Mouse (Mus musculus) forebrain, embryonic 12.5 days (tissue): ENCODE data around the gene Prtn3. TPM values are rescaled to one million over a fixed set of nuclear protein-coding genes. Genes with fewer than 3 reads are reported as not detected.
A peak's percentile ranks its signal among the peaks of the same experiment; 100 is the strongest.

Source experiments
- ATAC-seq: fragments of 200-750 bp; cut with Nextera tagmentation; 2 replicates; pipeline ENCODE4 v1.8.0; 2017; ENCODE audit warnings: moderate TSS enrichment; ENCODE audit not compliant: low FRiP score
- H3K27ac ChIP-seq: fragments of 300-500 bp; sonication (generic); 2 replicates; pipeline ENCODE4 v1.5.1; 2016; ENCODE audit warnings: mild to moderate bottlenecking
- H3K27me3 ChIP-seq: fragments of 300-500 bp; sonication (generic); 2 replicates; pipeline ENCODE4 v1.6.1; 2016; ENCODE audit warnings: mild to moderate bottlenecking
- H3K36me3 ChIP-seq: fragments of 300-500 bp; sonication (generic); replicated peaks from 2 replicates; pipeline ENCODE4 v1.6.1; 2016; ENCODE audit warnings: mild to moderate bottlenecking
- H3K4me1 ChIP-seq: fragments of 300-500 bp; sonication (generic); 2 replicates; pipeline ENCODE4 v1.6.1; 2016
- H3K4me2 ChIP-seq: fragments of 300-500 bp; sonication (generic); 2 replicates; pipeline ENCODE4 v1.6.1; 2016; ENCODE audit warnings: mild to moderate bottlenecking, moderate library complexity
- H3K4me3 ChIP-seq: fragments of 300-500 bp; sonication (generic); replicated peaks from 2 replicates; pipeline ENCODE4 v1.5.1; 2016; ENCODE audit warnings: mild to moderate bottlenecking
- H3K9ac ChIP-seq: fragments of 300-500 bp; sonication (generic); 2 replicates; pipeline ENCODE4 v1.6.1; 2016; ENCODE audit warnings: mild to moderate bottlenecking
- H3K9me3 ChIP-seq: fragments of 300-500 bp; sonication (generic); 2 replicates; pipeline ENCODE4 v1.6.1; 2016
- WGBS: fragments of 180-500 bp; shearing (Covaris S2); methylation state at CpG from one replicate; pipeline ENCODE4 v1.1.7; 2016; 5-methylcytosine and 5-hydroxymethylcytosine counted together
- polyA plus RNA-seq: library from polyadenylated mRNA; unstranded; fragments of >200 nt; fragmentation: Nextera tagmentation; extraction: Ambion mirVana; gene quantifications from 2 replicates; pipeline ENCODE4 v1.2.1, GENCODE M21; 2016

Gene Prtn3
- polyA plus RNA-seq, 1 experiment from 2014 or later, result 16.2 TPM

DNA sequence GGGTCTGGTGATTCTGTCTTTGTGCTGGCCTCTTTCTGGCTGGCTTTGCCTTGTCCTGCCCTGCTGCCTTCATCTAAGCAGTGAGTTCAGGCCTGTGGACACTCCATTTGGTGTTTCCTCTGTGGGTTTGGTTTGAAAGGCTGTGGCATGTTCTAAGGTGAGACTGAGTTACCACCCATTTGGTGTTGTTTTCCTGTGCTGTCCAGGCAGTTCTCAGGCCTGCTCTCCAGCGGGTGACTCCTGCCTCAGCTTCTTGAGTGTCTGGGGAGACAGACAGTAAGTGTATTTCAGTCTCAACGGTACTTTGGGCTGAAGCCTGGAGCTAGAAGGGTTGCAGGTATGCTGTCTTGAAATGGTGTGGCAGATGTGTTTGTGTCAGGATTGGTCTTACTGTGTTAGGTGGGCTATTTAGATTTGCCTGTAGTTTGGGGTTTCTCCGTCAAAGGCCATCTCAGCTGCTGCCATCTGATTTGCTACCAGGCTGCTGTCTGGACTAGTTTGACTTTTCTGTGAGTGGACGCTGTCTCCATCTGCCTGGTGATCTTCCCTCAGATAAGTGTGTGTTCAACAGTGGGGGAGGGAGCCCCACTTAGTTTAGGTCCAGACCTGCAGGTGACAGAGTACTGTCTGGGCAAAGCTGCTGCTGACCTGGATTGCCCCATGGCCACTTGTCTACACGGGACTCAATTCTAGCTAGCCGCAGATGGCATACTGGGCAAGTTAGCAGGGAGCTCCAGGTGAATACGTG is 17.4 kb upstream of the Prtn3 start:
- H3K9me3 ChIP-seq, result no peaks in the 10 kb centered on the region
- peak overlapping the region; percentile 99 for H3K4me3 ChIP-seq
- peak overlapping the region; percentile 57 for H3K27ac ChIP-seq
- H3K27me3 ChIP-seq, result no peaks in the 10 kb centered on the region
- peaks cover 56% of the 10 kb centered on the region for H3K4me1 ChIP-seq
- no peak for ATAC-seq
- peak overlapping the region; percentile 99 for H3K9ac ChIP-seq
- peak overlapping the region; percentile 97 for H3K4me2 ChIP-seq
- 61% methylated on average over 7 of the region's 7 CpGs for WGBS
- H3K36me3 ChIP-seq, result peaks cover 57% of the 10 kb centered on the region

DNA sequence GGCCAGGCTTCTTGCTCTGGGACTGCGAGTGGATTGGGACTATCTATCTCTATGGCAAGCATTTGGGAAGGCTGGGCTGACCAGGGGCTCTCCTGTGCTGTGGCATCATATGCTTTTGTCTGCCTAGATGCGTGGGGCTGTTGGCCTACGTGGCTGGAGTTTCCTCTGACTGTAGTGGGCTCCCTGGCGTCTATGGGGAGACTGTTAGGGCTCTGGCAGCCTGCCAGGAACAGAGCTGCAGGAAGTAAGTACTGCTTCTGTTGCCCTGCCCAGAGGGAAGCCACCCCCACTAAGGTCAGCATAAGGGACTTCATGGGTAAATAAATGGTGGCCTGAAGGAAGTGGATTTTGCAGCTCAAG is 16.8 kb upstream of the Prtn3 start:
- H3K27ac ChIP-seq, result peak overlapping the region; percentile 57
- H3K4me3 ChIP-seq, result peak overlapping the region; percentile 99
- peak overlapping the region; percentile 99 for H3K9ac ChIP-seq
- no peaks in the 10 kb centered on the region for H3K27me3 ChIP-seq
- H3K36me3 ChIP-seq, result peaks cover 63% of the 10 kb centered on the region
- no peaks in the 10 kb centered on the region for H3K9me3 ChIP-seq
- H3K4me1 ChIP-seq, result peaks cover 50% of the 10 kb centered on the region
- no peak for ATAC-seq
- 42% methylated on average over 4 of the region's 4 CpGs for WGBS
- H3K4me2 ChIP-seq, result peak overlapping the region; percentile 97

DNA sequence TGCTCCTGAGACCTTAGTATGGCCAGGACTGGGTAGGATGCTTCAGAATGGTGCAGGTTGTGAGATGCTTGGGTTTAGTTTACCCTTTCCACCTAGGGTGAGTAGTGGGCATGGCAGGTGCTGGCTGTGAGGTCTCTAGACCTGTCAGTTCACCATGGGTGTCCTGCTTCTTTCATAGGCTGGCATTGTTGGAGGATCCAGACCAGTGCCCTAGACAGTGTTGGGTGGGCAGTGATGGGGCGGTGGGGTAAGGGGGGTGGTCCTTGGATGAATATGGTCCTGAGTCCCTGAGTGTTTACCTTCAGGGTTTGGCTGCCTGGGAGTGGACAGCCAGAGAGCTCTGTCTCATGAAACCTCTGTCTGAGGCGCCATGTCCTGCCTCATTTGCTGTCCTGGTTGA is 16.4 kb upstream of the Prtn3 start:
- Histone ChIP-seq H3K27me3 (no peaks in the 10 kb centered on the region), H3K9me3 (no peaks in the 10 kb centered on the region), H3K4me2 (peak overlapping the region; percentile 97), H3K4me1 (peaks cover 46% of the 10 kb centered on the region), H3K36me3 (peaks cover 67% of the 10 kb centered on the region), H3K4me3 (peak overlapping the region; percentile 99), H3K9ac (peak overlapping the region; percentile 99; the same call in 1 of the 2 replicates), H3K27ac (peak overlapping the region; percentile 57)
- no peak for ATAC-seq
- WGBS, result 94% methylated on average over 2 of the region's 2 CpGs

DNA sequence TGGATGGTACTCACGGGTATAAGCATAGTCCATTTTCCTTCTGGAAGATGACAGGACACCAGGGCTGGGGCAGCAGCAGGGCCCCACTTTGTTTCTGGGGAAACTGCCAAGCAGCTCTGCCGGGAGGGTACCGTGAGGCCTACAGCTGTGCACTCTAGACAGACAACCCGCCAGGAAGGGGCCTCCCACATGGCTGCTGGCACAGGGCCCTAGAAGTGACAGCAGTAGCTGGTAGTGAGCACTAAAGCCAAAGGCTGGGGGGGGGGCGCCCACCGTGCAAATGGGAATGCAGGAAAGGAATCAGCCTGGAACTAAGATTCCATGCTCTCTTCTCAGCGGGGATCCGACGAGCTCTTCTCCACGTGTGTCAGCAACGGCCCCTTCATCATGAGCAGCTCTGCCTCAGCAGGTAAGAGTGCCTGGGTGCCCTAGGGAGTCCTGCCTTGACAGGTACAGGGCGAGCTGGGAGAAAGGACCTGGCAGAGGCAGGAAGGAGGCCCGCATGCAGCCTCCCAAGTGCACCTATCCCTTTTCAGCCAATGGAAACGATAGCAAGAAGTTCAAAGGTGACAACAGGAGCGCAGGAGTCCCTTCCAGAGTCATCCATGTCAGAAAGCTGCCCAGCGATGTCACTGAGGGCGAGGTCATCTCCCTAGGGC is 15.7 kb upstream of the Prtn3 start:
- peaks cover 40% of the 10 kb centered on the region for H3K4me1 ChIP-seq
- peak overlapping the region; percentile 99 for H3K4me3 ChIP-seq
- peak overlapping the region; percentile 12 for H3K9ac ChIP-seq
- no peaks in the 10 kb centered on the region for H3K9me3 ChIP-seq
- 62% methylated on average over 17 of the region's 17 CpGs for WGBS
- no peaks in the 10 kb centered on the region for H3K27me3 ChIP-seq
- peak overlapping the region; percentile 97 for H3K4me2 ChIP-seq
- no peak for ATAC-seq
- H3K27ac ChIP-seq, result peak overlapping the region; percentile 57
- H3K36me3 ChIP-seq, result peaks cover 74% of the 10 kb centered on the region

DNA sequence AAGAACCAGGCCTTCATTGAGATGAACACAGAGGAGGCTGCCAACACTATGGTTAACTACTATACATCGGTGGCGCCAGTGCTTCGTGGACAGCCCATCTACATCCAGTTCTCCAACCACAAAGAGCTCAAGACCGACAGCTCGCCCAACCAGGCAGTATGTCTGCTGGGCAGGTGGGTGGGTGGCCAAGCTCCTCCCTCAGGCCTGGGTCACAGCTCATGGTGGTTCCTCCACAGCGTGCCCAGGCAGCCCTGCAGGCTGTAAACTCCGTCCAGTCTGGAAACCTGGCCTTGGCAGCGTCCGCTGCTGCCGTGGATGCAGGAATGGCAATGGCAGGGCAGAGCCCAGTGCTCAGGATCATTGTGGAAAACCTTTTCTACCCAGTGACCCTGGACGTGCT is 15.2 kb upstream of the Prtn3 start:
- H3K4me3 ChIP-seq, result no peak overlapping the region; the same call in 1 of the 2 replicates
- peaks cover 40% of the 10 kb centered on the region for H3K4me1 ChIP-seq
- 89% methylated on average over 11 of the region's 11 CpGs for WGBS
- peaks cover 79% of the 10 kb centered on the region for H3K36me3 ChIP-seq
- H3K27ac ChIP-seq, result no peak overlapping the region
- no peak overlapping the region for H3K9ac ChIP-seq
- no peak overlapping the region for H3K4me2 ChIP-seq
- ATAC-seq, result no peak
- no peaks in the 10 kb centered on the region for H3K27me3 ChIP-seq
- H3K9me3 ChIP-seq, result no peaks in the 10 kb centered on the region

DNA sequence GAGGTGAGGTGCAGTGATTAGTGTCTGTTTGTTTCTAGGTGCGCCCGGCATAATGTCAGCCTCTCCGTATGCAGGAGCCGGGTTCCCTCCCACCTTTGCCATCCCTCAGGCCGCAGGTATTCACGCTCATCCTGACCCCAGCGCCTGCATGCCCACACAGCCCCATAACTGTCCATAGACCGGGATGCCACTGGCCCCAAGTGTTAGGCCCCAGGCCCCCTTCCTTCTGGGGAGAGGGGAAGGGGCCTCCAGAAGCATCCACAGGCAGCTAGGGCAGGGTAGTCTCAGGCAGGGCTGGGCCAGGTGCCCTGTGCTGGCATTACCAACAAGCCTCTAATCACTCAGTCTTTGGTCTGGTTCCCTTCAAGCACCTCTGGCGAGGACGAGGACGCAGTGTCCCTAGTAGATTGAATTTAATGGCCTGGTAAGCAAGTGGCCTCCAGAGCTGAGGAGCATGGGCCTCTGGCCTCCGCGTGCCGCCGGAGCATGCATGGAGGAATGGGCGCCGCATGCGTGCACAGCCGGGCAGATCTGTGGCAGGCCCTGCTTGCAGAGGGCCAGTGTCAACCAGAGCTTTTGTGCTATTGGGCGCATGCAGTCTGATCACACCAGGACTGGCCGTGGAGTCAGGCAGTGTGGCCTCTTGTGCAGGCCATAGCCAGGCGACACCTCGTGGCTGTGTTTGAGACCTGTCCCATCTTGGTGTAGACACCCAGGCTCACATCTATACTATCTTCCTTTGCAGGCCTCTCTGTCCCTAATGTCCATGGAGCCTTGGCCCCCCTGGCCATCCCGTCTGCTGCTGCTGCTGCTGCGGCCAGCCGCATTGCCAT is 14.0 kb upstream of the Prtn3 start:
- H3K4me1 ChIP-seq, result peaks cover 47% of the 10 kb centered on the region
- no peak overlapping the region for H3K9ac ChIP-seq
- H3K27me3 ChIP-seq, result no peaks in the 10 kb centered on the region
- H3K36me3 ChIP-seq, result peaks cover 91% of the 10 kb centered on the region
- no peak overlapping the region for H3K27ac ChIP-seq
- H3K9me3 ChIP-seq, result no peaks in the 10 kb centered on the region
- ATAC-seq, result no peak
- 94% methylated on average over 26 of the region's 26 CpGs for WGBS
- no peak overlapping the region for H3K4me3 ChIP-seq
- H3K4me2 ChIP-seq, result no peak overlapping the region

DNA sequence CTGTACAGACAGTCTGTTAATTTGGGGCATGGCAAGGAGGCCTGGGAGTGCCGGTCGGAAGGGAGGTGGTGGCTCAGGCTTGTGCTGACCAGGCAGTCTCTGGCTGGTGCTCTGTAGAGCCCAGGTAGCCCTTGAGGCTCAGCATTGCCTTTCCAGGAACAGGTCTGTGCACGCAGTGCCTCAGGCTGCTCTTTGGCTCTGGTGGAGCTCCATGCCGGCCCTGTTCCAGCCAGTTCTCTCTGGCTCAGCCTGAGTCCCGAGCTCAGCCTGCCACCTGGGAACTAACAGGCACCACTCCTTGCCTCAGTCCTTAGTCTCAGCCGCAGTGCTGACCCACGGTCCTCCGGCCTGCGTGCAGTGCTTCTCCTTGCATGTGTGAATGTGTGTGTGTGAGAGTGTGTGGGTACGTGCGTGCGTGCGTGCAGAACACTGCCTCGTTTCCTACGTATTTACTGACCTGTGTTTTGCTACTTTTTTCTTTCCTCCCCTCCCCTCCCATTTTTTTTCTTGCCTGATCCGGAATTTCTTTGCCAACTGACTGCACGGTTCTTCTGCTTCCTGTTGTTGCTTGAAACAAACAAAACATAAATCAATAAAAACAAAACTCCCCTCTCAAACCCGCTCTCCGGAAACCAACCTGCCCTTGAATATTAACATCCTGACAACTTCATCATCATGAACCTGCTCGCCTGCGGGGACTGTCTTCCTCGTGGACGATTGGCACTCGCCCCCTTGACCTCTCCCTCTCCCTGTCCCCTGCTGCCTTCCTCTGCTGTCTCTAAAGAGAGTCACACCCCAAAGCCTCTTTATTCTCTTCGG is 12.8 kb upstream of the Prtn3 start:
- no peak overlapping the region for H3K27ac ChIP-seq
- WGBS, result 83% methylated on average over 25 of the region's 25 CpGs
- ATAC-seq, result no peak

DNA sequence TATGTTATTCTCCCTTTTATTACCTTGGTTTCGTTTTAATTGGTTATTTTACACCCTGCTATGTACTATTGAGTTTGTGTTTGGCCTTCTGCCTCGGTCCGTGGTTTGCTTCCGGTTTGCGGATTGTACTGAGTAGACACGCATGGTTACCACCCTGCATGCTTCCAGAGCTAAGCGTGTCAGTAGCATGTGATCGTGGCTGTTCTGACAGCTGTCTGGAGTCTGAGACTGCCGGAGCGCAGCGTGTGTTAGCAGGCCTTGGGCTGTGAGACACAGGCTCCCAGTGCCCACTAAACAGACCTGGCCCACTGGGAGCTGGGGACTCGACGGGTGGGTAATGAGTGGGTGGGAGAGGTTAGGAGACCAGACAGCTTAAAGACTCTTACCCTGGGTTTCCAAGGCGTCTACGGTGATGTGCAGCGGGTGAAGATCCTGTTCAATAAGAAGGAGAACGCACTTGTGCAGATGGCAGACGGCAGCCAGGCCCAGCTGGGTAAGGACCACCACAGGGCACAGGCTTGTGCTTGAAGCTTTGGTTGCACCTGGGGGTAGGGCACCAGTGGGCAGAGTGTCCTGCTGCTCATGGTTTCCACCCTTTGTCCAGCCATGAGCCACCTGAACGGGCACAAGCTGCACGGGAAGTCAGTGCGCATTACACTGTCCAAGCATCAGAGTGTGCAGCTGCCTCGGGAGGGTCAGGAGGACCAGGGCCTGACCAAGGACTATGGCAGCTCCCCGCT is 12.1 kb upstream of the Prtn3 start:
- peaks cover 31% of the 10 kb centered on the region for H3K4me1 ChIP-seq
- WGBS, result 83% methylated on average over 23 of the region's 23 CpGs
- H3K9ac ChIP-seq, result no peak overlapping the region
- no peaks in the 10 kb centered on the region for H3K27me3 ChIP-seq
- peaks cover 100% of the 10 kb centered on the region for H3K36me3 ChIP-seq
- no peak overlapping the region for H3K27ac ChIP-seq
- no peak for ATAC-seq
- no peak overlapping the region for H3K4me3 ChIP-seq
- no peaks in the 10 kb centered on the region for H3K9me3 ChIP-seq
- no peak overlapping the region for H3K4me2 ChIP-seq

More for the DNA sequence above, 12.8 kb upstream of the Prtn3 start:
- Histone ChIP-seq H3K4me1 (peaks cover 38% of the 10 kb centered on the region), H3K4me2 (no peak overlapping the region), H3K9ac (no peak overlapping the region), H3K27me3 (no peaks in the 10 kb centered on the region), H3K36me3 (peaks cover 100% of the 10 kb centered on the region), H3K4me3 (no peak overlapping the region), H3K9me3 (no peaks in the 10 kb centered on the region)

DNA sequence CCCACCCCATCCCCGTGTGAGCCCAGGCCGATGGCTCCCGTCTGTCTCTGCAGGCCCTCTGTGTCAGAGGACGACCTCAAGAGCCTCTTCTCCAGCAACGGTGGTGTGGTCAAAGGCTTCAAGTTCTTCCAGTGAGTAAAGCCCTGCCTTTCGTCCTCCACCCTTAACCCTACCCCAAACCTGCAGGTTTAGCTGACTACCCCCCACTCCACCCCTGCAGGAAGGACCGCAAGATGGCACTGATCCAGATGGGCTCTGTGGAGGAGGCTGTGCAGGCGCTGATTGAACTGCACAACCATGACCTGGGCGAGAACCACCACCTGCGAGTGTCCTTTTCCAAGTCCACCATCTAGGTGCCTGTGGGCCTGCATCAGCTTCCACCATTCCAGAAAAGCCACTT is 11.4 kb upstream of the Prtn3 start:
- H3K27me3 ChIP-seq, result no peaks in the 10 kb centered on the region
- H3K9me3 ChIP-seq, result no peaks in the 10 kb centered on the region
- no peak overlapping the region for H3K4me3 ChIP-seq
- no peak overlapping the region for H3K9ac ChIP-seq
- WGBS, result 80% methylated on average over 10 of the region's 10 CpGs
- no peak overlapping the region for H3K4me2 ChIP-seq
- peaks cover 23% of the 10 kb centered on the region for H3K4me1 ChIP-seq
- no peak for ATAC-seq
- peaks cover 96% of the 10 kb centered on the region for H3K36me3 ChIP-seq
- no peak overlapping the region for H3K27ac ChIP-seq

DNA sequence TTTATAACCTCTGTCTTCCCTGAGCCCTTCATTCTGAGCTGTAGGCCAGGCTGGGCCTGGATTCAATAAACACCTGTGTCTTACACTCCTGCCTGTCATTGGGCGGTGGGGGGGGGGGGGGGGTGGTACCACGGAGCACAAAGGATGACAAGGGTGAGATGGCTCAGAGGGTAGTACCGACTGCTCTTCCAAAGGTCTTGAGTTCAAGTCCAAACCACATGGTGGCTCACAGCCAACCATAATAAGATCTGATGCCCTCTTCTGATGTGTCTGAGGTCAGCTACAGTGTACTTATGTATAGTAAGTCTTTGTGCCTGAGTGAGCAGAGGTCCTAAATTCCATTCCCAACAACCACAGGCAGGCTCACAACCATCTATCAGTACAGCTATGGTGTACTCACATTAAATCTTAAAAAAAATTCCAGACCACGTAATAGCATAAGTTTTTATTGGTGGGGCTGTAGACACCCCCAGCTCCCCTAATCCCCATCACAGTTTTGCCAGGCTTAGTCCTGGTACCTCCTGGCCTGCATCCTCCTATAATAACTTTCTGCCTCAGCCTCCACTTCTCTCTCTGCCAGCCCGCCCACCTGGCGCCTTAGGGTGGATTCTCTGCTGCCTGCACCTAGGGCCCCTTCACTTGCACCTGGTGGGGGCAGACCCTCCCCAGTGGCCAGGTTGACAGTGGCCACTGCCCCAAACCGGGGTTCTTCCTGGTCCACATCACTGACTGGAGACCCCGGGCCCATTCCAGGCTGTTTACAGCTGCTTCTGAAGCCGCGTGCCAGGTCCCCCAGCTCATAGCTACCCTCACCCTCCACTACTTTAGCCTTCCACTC is 9.7 kb upstream of the Prtn3 start:
- H3K9ac ChIP-seq, result no peak overlapping the region
- no peaks in the 10 kb centered on the region for H3K9me3 ChIP-seq
- peak; percentile 28 for ATAC-seq
- H3K36me3 ChIP-seq, result peaks cover 87% of the 10 kb centered on the region
- WGBS, result 56% methylated on average over 10 of the region's 10 CpGs
- H3K27me3 ChIP-seq, result no peaks in the 10 kb centered on the region
- H3K4me3 ChIP-seq, result no peak overlapping the region
- peaks cover 20% of the 10 kb centered on the region; the same call in 1 of the 2 replicates for H3K4me1 ChIP-seq
- no peak overlapping the region for H3K4me2 ChIP-seq
- peak overlapping the region; percentile 51; the same call in 1 of the 2 replicates for H3K27ac ChIP-seq
